Mouse (Mus musculus): Measurements from ENCODE around the gene Vwa3a. TPM values are rescaled to one million over a fixed set of nuclear protein-coding genes. Genes with fewer than 3 reads are reported as not detected.
A peak's percentile ranks its signal among the peaks of the same experiment; 100 is the strongest.

Gene Vwa3a
- polyA plus RNA-seq, 1 experiment: 1.4 TPM

DNA sequence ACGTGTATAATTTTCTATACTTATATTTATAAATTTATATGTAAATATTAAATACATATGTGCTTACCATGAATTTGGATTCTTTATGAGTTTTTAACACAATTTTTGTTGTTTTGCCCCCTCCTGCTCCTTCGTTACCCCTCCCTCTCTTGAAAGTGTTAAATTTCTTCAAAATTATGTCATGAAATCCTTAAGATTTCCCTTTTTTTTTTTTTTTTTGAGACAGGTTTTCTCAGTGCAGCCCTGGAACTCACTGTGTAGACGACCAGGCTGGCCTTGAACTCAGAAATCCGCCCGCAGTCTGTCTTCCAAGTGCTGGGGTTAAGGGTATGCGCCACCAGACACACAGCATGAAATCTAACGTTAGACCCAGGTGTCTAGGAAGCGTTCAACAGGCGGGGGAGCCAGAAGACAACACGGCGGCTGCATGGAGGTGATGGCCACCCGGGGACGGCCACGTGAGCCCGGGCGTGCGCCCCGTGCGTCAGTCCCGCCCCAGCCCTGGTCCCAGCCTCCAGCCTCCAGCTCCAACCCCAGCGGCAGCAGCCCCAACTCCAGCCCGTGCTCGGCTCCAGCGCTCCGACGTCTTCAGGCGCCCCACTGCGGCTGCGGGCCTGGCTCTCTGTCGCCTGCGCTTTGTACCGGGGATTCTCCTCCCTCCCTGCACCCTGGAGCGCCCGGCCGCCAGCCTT, 103.4 kb downstream of the Vwa3a start, which contains the start of gene Eef2k:
Gene Eef2k (plus strand): TSS at position 487 of the 692 bp plus-strand sequence.
- 4% methylated on average over 35 of the region's 35 CpGs for WGBS
- Histone ChIP-seq H3K4me1 (ENCODE audit: control insufficient read depth, insufficient read depth, low read length) (peaks cover 17% of the 10 kb centered on the region), H3K4me3 (replicated peaks; ENCODE audit: insufficient read depth, low read depth, low read length) (peak within 1 kb of the TSS; percentile 97), H3K27ac (ENCODE audit: insufficient read depth, low read length) (peak within 1 kb of the TSS; percentile 91), H3K27me3 (ENCODE audit: control insufficient read depth, insufficient read depth, low read length) (no peaks in the 10 kb centered on the region)
- peak; percentile 87 for DNase-seq
- TF ChIP-seq POLR2A (IDR thresholded peaks at IDR 0.05; ENCODE audit: borderline replicate concordance, insufficient read depth, low read length): peak; percentile 53; the same call in 1 of the 2 replicates
- peak; percentile 34; the same call in 1 of the 2 replicates for TF ChIP-seq CTCF (IDR thresholded peaks at IDR 0.05; ENCODE audit: borderline replicate concordance, insufficient read depth, low read depth, low read length)

DNA sequence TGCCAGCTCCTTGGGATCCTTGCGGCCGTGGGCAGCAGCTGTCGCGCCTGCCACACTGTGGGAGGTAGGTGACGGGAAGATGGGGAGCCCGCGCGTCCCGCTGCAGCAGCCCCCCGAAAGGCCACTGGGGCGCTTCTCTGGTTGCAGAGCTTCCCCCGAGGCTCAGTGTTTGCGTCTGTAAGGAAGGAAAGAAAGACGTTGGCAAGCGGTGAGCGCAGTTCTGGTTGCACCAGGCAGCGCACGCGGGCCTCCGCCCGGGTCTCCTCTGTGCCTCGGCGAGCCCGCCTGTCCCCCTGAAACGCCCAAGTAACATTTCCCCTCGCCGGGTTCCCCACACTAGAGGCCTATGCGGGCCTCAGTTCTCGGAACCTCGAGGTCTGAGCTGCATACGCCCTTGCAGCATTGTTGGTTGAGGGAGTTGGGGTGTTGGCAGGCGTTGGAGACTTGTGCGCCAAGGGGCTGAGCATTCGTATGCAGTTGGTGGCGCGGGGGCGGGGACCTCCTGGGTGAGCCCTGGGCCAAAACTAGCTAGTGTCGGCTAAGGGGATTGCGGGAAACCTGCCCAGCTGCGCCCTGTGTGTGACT, 104.0 kb downstream of the Vwa3a start:
- Histone ChIP-seq H3K27me3 (ENCODE audit: control insufficient read depth, insufficient read depth, low read length) (no peaks in the 10 kb centered on the region), H3K4me3 (replicated peaks; ENCODE audit: insufficient read depth, low read depth, low read length) (peak overlapping the region; percentile 97), H3K4me1 (ENCODE audit: control insufficient read depth, insufficient read depth, low read length) (peaks cover 22% of the 10 kb centered on the region), H3K27ac (ENCODE audit: insufficient read depth, low read length) (peak overlapping the region; percentile 91)
- WGBS: under 1% methylated on average over 40 of the region's 40 CpGs
- DNase-seq: peak; percentile 86 to 90
- TF ChIP-seq POLR2A (IDR thresholded peaks at IDR 0.05; ENCODE audit: borderline replicate concordance, insufficient read depth, low read length) (peak; percentile 27; the same call in 1 of the 2 replicates), CTCF (IDR thresholded peaks at IDR 0.05; ENCODE audit: borderline replicate concordance, insufficient read depth, low read depth, low read length) (no peak)

DNA sequence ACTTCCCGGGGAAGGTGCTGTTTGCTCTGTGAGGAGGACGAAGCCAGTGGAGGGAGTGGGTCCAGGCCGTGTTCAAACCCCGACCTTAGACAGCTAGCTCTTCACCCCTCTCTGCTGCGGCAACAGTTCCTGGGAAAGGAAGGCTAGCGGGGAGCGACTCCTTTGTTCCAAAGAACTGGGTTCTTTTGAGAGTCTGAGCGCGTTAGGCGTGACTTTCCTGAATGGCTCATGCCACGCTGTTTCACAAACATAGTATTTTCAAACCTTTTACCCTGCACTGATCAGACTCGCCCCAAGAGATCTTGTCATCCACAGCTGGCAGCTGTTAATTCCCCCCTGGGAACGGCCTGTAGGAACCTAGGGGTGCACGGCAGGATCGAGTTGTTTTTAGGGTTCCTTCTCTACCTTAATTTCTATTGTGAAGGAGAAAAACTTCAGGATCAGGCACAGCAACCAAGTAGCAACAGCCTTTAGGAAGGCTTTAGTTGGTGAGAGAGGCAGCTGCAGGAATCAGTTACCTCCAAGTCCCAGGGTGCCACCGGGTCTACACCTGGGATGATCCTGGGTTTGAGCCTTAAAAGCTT, 104.8 kb downstream of the Vwa3a start:
- Histone ChIP-seq H3K27me3 (ENCODE audit: control insufficient read depth, insufficient read depth, low read length) (no peaks in the 10 kb centered on the region), H3K27ac (ENCODE audit: insufficient read depth, low read length) (peak overlapping the region; percentile 91), H3K4me1 (ENCODE audit: control insufficient read depth, insufficient read depth, low read length) (peaks cover 30% of the 10 kb centered on the region), H3K4me3 (replicated peaks; ENCODE audit: insufficient read depth, low read depth, low read length) (peak overlapping the region; percentile 97)
- WGBS: 11% methylated on average over 16 of the region's 16 CpGs
- peak in 1 of 2 experiments; percentile 50 for DNase-seq
- TF ChIP-seq CTCF (IDR thresholded peaks at IDR 0.05; ENCODE audit: borderline replicate concordance, insufficient read depth, low read depth, low read length): no peak
- TF ChIP-seq POLR2A (IDR thresholded peaks at IDR 0.05; ENCODE audit: borderline replicate concordance, insufficient read depth, low read length): no peak

DNA sequence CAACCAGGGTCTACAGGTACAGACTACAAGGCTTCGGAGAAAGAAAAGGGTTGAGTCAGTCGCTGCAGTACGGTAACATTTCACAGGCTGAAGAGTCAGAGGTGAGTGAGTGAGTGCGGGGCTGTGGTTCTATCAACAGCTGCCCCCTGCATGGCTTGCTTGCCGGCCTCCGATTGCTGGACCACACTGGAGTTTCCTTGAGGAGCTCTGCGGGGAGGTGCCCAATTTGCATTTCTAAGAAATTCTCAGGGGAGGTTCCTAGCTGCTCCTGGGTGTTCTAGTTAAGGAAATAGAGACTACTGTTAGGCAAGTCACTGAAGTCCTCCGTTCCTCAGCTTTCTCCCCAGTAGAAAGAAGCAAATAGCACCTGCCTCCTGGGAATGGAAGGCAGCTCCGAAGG, 105.6 kb downstream of the Vwa3a start:
- 62% methylated on average over 9 of the region's 9 CpGs for WGBS
- Histone ChIP-seq H3K4me3 (replicated peaks; ENCODE audit: insufficient read depth, low read depth, low read length) (peak overlapping the region; percentile 23), H3K4me1 (ENCODE audit: control insufficient read depth, insufficient read depth, low read length) (peaks cover 34% of the 10 kb centered on the region), H3K27ac (ENCODE audit: insufficient read depth, low read length) (no peak overlapping the region), H3K27me3 (ENCODE audit: control insufficient read depth, insufficient read depth, low read length) (no peaks in the 10 kb centered on the region)
- DNase-seq: no peak
- no peak for TF ChIP-seq POLR2A (IDR thresholded peaks at IDR 0.05; ENCODE audit: borderline replicate concordance, insufficient read depth, low read length)
- no peak for TF ChIP-seq CTCF (IDR thresholded peaks at IDR 0.05; ENCODE audit: borderline replicate concordance, insufficient read depth, low read depth, low read length)

DNA sequence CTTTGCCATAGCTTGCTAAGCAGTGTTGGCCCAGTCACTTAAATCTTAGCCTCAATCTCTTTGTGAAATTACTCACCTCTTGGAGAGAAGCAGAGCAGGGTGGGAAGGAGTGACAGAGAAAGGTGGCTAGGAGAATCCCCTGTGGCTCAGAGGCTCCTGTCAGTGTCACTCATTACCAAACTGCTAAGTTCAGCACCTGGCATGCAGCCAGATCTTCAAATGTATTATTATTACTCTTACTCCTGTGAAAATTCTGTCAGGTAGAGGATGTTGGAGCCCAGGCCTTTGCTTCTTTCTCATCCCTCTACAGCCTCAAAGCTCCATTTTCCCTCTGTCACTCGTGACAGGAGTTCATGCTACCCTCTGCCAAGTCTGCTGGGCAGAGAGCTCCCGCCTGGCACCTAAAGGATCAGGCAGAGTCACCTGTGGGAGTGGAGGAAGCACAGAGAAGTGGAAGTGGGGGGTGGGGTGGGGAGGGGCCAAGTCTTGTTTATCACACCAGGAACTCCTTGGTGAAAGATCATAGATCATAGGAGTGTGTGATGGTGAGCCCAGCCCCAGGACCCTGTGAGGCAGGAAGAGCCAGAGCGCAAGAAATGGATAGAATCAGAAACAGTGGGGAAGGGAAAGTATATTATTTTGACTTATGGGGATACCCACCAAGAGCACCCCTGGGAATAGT, 109.9 kb downstream of the Vwa3a start:
- Histone ChIP-seq H3K4me3 (replicated peaks; ENCODE audit: insufficient read depth, low read depth, low read length) (no peak overlapping the region), H3K27ac (ENCODE audit: insufficient read depth, low read length) (no peak overlapping the region), H3K4me1 (ENCODE audit: control insufficient read depth, insufficient read depth, low read length) (peaks cover 63% of the 10 kb centered on the region), H3K27me3 (ENCODE audit: control insufficient read depth, insufficient read depth, low read length) (no peaks in the 10 kb centered on the region)
- peak in 1 of 2 experiments; percentile 47 for DNase-seq
- no peak for TF ChIP-seq POLR2A (IDR thresholded peaks at IDR 0.05; ENCODE audit: borderline replicate concordance, insufficient read depth, low read length)
- no peak for TF ChIP-seq CTCF (IDR thresholded peaks at IDR 0.05; ENCODE audit: borderline replicate concordance, insufficient read depth, low read depth, low read length)
- 35% methylated on average over 3 of the region's 3 CpGs for WGBS

DNA sequence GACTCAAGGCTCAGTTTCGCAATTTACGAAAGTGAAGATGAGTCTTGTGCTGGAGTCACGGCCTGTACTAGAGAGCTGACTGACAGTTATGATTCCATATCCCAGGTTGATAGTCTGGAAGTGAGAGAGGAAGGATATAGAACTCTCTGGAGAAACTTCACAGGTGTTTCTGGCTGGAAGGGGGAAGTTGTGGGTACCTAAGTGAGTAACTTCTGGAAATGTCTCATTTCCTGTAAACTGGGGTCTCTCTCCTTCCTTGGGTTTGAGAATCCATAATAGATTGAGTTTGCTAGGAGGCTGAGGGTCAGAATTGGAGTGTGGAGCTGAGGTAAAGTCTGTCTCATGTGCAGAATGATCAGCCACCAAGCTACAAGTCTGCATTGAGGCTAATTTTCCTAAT, 111.0 kb downstream of the Vwa3a start:
- peaks cover 60% of the 10 kb centered on the region for H3K4me1 ChIP-seq (ENCODE audit: control insufficient read depth, insufficient read depth, low read length)
- no peak for DNase-seq
- H3K27ac ChIP-seq (ENCODE audit: insufficient read depth, low read length): no peak overlapping the region
- no peak for TF ChIP-seq POLR2A (IDR thresholded peaks at IDR 0.05; ENCODE audit: borderline replicate concordance, insufficient read depth, low read length)
- no peak for TF ChIP-seq CTCF (IDR thresholded peaks at IDR 0.05; ENCODE audit: borderline replicate concordance, insufficient read depth, low read depth, low read length)
- H3K4me3 ChIP-seq (replicated peaks; ENCODE audit: insufficient read depth, low read depth, low read length): no peak overlapping the region
- H3K27me3 ChIP-seq (ENCODE audit: control insufficient read depth, insufficient read depth, low read length): no peaks in the 10 kb centered on the region
- WGBS: 91% methylated on average over 3 of the region's 3 CpGs

Other genes with a start within 250 kb of the Vwa3a start
- 279 and 293 TPM in 2 replicates for gene Uqcrc2, start 104.1 kb upstream of the Vwa3a start, polyA plus RNA-seq (2012; rRNA removed)
- gene Pdzd9, start 69.0 kb upstream of the Vwa3a start, polyA plus RNA-seq (2012; rRNA removed): 0.08 TPM in 1 of 2 replicates, not detected in the other
- gene Mosmo, start 61.7 kb upstream of the Vwa3a start, polyA plus RNA-seq (2012; rRNA removed): 31.1 and 32.1 TPM in 2 replicates
- 0.08 TPM in 1 of 2 replicates, not detected in the other for gene Gm5737, start 73.0 kb downstream of the Vwa3a start, polyA plus RNA-seq (2012; rRNA removed)
- 32.0 and 42.3 TPM in 2 replicates for gene Eef2k, start 103.5 kb downstream of the Vwa3a start, polyA plus RNA-seq (2012; rRNA removed)
- 27.2 and 28.9 TPM in 2 replicates for gene Polr3e, start 178.4 kb downstream of the Vwa3a start, polyA plus RNA-seq (2012; rRNA removed)
- 41.7 and 50.2 TPM in 2 replicates for gene Cdr2, start 243.0 kb downstream of the Vwa3a start, polyA plus RNA-seq (2012; rRNA removed)
- 0.54 and 0.61 TPM in 2 replicates for gene Mfsd13b, start 243.2 kb downstream of the Vwa3a start, polyA plus RNA-seq (2012; rRNA removed)

Measured in cerebellum, adult 2 months (tissue).